Mouse (Mus musculus) heart, adult 11 months (tissue): ENCODE results near the gene Pkn3.
"Not testable (repeated sequence)": the region's sequence is repeated elsewhere in the genome, so short reads cannot be mapped to it uniquely, and the experiment has no call there.

Experiments used
- DNase-seq: peaks from one replicate; pipeline ENCODE4 v3.0.0; 2022

Gene Pkn3

DNA sequence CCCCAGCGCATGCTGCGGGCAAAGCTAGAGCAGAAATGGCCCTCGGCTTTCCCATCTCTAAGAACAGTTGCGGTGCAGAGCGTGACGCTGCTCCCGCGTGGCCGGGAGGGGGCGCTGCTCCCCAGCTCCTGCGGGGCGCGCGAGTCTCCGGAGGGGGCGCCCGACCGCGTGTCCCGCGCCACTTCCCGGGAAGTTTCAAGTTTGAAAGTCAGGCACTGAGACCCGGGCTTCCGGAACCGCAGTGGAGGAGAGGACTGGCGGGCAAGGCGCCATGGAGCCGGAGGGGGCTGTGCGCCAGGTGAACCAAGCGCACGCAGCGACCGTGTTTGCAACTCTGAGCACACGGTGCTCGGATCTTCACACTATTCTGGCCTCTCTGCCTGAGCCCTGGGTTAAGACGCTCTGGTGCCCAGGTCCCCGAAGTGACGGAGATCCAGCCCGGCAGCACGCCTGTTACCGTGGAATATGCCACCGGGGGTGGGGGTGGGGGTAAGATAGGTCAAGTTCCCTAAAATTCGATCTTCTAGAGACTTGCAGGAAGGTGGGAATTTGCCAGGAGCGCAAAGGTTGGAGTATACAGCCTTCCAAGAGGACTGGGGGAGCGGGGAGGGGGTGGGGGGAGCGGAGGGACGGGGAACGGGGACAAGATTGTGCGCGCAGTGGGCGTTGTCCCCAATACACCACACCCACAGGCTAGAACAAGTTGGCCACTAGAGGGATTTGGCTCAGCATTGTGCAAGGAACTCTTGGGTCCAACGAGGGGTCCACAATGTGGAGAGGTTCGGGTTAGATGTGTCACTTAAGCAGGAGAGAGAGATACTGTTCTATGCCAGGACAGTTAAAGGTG lies at the start of gene Pkn3:
Gene Pkn3, plus strand, starts transcription at position 183 of the 847 bp plus-strand sequence.
- DNase-seq, result peak; percentile 98

DNA sequence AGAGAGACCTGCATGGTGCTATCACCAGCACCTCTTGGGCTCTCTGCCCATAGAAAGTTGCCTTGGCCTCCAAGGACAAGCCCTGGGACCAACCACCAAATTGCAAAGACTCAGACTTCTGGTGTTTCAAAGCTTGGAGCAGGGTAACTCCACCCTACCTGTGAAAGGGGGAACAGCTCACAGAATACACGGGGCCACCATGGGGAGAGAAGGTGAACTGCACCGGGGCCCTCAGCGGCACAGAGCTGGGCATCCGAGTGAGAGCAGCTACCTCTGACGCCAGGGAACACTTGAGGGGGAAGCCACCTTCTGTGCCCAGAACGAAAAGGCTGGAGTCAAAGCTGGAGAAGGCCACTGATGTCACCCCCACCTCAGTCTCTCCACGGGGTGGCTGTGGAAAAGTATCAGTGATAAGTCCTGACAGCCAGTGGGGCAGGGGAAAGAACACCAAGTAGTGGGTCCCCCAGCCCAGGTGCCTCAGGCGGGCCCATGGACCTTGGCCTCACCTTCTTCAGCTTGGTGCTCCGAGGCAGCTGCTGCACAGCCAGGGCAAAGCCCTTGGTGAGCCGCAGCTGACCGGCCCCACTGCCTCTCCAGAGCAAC lies 45.1 kb upstream of the Pkn3 start:
- DNase-seq, result peak; percentile 90

DNA sequence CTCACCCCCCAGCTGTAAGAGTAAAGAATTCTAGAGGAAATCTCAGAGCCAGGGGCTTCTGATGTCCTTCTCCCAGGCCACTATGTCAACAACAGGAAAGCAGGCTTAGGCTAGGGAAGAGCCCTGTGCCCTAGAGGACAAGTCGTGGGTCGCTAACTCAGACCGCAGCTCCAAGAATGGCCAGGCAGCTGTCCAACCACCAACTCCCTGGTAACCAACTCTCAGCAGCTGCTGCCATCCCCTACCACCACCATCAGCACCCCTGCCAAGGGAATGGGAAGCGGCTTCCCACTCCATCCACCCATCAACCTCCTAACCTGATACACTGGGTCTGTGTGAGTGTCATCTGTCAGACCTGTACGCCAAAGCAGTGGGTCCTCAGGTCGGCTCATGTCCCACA lies 44.5 kb upstream of the Pkn3 start:
- peak; percentile 88 for DNase-seq

DNA sequence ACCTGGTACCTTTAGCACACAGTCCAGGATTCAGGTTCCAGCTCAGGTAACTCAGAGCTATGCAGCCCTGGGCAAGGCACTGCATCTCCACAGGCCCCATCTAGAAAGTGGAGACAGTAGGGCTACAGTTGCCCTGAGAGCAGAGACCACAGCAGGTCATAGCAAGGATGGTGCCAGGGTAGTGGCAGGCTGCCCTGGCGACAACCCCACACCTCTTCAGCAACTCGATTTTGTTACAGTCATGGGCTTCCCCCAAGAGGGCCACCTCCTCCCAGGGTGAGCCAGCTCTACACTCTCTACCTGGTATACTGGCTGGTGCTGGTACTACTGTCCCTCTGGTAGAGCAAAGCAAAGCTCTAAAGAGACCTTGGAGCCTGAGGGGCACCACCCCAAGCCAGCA lies 39.7 kb upstream of the Pkn3 start:
- no peak for DNase-seq

DNA sequence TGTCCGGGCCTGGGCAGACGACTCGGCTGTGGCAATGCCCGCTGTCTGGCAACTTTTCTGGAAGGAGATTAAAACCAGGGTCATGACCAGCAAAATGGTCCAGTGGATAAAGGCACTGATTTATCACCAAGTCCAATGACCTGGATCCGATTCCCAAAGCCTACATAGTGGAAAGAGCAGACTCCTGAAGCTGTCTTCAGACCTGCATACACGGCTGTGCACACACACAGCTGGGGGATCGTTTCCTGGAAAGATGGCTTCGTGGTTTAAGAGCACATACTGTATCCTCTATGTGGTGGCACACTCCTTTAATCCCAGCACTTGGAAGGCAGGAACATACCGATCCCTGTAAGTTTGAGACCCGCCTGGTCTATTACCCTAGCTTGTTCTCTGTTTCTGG lies 39.1 kb upstream of the Pkn3 start:
- DNase-seq, result no peak

DNA sequence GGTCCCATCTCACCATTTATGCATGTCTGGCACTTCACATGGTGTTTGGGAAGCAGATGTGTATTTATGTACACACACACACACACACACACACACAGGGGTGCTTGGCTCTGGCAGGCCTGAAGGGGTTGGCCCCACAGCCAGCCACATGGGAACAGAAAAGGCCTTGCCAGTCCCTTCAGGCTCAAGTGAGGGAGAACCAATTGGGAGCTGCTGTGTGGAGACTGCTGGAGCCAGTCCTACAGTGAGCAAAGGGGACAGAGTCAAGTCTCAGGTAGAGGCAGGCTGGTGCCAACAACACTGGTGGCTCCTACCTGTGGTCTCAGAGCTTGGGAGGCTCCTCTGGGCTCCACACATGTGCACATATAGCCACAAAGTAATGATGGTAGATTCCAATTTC lies 37.8 kb upstream of the Pkn3 start:
- no peak for DNase-seq

DNA sequence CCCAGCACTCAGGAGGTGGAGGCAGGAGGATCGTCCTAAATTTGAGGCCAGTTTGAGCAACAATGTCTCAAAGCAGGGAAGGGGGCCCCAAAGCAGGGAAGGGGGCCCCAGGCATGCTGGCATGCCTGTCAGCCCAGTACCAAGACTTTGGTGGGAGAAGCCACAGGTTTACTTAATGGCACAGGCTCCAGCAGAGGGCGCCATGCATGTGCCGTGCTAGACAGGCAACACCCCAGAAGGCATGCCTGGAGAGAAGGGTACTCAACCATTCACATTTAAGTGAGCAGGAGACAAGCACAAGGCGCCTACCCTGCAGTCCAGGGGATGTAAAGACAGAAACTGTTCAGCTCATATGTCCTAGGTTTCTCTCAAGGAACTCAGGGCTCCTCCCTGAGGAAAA lies 35.0 kb upstream of the Pkn3 start:
- DNase-seq, result peak; percentile 95

DNA sequence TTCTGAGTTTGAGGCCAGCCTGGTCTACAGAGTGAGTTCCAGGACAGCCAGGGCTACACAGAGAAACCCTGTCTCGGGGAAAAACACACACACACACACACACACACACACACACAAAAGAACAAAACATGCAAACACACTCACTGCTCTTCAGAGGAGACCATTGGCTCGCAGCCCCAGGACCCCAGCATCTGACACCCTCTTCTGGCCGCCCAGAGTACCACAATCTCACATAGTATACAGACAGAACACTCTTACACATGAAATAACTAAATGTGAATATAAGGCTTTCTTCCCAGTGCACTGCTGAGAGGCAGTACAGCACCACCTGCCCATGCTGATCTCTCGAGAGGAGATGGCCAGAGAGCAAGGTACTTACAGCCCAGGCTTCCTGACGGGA lies 32.9 kb upstream of the Pkn3 start:
- no peak for DNase-seq

DNA sequence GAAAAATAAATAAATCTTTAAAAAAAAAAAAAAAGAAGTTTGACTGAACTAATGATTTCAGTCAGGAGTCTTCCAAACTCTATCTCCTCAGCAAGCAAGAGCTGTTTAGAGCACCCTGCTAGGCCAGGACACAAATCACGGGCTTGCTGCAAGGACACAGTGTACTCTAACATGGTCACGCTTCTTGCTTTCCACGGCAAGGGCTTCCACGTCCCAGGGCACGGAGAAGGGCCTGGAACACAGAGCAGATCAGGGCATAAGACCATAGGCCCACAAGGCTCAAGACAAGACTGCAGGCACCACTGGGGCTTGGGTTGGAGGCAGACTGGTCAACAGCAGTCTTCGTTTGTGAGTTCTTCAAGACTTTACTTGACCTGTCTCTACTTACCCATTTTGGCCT lies 30.4 kb upstream of the Pkn3 start:
- DNase-seq, result peak; percentile 87

DNA sequence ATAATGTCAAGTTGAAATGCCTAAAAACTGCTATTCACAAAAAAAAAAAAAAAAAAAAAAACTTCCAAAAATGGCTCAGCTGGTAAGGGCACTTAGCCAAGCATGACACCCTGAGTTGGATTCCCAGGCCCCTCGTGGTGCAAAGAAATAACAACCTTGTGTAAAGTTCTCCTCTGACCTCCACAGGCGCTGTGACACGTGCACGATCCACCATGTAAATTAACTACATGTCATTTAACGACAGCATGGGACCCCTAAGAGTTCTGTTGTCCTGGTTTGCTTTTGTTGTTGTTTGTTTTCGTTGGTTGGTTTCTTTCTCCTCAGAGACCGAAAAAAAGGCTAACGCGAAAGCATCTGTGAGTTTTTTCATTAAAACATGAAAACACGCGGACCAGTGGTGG lies 29.4 kb upstream of the Pkn3 start:
- no peak for DNase-seq

DNA sequence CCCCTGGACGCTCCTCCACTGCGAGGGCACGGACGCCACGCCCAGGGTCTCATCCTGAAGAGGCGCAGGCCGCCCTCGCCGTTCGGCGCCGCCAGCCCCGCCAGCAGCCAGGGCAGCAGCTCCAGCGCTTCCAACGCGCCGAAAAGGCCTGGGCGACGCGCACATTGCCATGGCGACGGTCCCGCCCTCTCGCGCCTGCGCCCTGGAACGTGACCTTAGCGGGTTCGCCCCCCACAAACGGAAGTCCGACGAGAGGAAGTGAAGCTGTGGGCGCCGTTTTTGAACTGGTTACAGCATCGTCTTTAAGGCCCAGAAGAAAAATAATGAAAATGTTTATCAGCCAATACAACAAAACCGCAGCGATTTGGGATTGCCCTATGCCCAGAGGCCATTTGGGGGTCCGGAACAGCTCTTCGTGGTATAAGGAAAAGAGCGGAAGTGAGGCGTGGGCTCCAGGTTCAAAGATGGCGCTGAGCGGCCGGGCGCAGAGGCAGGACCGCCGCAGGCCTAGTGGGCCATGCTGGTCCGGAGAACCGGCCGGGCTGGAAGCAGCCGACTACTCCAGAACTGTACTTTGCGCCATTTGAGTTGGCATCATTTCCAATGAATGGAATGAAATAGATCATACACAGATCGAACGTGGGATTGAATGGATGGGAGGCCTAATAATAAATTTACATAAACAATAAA lies 28.6 kb upstream of the Pkn3 start, which contains the start of gene Wdr34:
Gene Wdr34, minus strand, starts transcription at position 183 of the 690 bp plus-strand sequence.
- peak; percentile 99 for DNase-seq

DNA sequence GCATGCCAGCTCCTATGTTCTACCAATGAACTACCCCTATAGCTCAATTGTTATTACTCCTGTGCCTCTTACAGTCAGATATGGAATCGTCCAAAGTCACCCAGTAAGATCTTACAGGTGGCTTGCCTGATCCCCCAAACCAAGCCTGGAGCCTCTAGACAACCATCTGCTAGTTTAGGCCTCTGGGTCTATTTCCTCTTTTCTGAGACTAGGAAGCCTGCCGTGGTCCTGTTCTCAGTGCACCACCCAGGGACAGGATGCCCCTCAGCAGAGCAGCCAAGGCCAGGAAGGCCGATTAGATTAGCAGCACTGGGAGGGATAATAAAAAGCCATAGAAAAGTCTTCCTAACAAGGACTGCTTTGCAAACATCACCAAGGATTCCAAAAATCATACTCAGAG lies 27.7 kb upstream of the Pkn3 start:
- DNase-seq, result no peak

DNA sequence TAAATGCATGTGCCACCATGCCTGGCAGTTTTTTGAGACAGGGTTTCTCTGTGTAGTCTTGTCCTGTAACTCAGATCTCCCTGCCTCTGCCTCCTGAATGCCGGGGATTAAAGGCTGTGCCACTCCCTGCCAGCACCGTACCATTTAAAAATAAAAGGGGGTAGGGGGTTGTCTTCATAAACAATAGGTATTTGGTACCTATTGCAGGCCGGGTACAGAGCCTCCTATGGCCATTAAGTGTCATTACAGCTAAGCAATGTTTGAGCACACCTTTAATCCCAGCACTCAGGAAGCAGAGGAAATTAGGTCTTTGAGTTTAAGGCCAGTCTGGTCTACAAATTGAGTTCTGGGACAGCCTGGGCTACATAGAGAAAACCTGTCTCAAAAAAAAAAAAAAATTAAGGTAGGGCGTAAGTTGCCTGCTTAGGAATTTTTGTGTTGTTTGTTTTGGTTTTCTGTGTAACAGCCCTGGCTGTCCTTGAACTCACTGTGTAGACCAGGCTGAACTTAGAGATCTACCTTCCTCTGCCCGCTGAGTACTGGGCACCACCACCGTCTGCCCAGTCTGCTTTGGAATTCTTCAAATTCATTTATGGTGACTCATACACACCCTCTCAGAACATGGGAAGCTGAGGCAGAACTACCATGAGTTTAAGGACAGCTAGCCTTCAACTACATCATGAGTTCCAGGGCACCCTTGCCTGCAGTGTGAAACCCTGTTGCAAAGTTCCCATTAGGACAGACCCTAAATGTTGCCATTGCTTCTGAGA lies 25.3 kb upstream of the Pkn3 start:
- no peak for DNase-seq

DNA sequence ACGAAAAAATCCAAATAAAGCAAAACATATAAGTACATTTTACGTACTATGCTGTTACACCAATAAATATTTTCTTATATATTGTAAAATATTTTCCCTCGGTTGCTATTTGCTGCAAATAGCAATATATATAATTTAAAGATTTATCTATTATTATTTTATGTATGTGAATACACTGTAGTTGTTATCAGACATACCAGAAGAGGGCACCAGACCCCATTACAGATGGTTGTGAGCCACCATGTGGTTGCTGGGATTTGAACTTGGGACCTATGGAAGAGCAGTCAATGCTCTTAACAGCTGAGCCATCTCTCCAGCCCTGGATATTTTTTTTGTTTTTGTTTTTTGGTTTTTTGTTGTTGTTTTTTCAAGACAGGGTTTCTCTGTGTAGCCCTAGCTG lies 22.2 kb upstream of the Pkn3 start:
- not testable (repeated sequence) for DNase-seq

DNA sequence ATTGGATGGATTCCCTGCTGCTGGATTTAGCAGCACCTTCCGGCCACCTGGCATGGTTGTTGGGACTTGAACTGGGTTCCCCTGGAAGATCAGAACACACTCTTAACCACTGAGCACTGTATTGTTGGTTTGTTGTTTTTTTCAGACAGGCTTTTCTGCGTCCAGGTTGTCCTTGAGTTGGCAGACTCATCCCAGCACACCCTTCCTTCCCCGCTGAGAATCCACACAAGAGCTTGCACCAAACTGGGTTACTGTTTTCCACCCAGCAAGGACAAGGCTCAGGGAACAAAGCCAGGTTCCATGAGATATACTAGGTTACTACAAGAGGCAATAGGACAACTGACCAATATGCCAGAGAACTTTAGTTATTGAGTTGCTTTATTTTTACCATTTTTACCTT lies 20.7 kb upstream of the Pkn3 start:
- DNase-seq, result no peak

DNA sequence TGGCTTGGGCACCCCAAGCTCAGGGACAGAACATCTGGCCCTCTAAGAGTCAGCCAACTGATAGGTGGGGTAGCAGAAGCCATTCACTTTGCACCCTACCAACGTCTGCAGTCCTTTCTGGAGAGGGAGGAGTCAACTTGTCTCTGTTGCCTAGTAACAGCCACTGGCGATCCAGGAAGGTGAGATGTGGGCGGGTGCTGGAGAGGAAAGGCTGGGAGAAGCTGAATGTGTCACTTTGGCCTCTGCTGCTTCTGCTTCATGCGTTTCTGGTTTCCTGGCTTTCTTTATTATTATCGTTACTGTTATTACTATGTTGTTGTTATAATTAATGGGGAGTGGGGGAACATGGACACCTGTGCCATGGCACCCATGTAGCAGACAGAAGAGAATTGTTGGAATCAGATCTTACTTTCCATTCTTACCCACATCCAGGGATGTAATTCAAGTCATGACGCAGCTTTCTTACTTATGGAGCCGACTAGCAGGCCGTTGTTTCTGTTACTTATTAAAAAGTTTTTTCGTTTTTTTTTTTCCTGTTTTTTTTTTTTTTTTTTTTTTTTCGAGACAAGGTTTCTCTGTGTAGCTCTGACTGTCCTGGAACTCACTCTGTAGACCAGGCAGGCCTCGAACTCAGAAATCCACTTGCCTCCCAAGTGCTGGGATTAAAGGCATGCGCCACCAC lies 20.1 kb upstream of the Pkn3 start, which contains the start of gene Set:
Gene Set, plus strand, starts transcription at position 156 of the 682 bp plus-strand sequence.
- DNase-seq, result no peak

DNA sequence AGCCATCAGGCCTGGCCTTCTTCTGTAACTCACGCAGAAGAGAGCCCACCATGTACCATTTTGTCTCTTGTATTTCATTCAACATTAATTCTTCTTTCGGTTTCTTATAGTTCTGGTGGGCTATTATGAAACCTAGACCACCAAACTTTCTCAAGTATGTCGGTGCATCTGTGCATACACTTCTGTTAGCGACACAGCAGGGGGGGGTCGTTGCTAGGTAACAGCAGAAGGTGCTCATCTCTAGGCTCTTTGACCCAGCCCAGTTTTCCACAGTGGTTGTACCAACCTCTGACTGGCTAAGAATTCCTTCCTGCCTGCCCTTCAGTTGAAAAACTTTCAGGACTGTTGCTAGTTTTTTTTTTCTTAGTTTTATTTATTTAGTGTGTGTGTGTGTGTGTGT lies 19.1 kb upstream of the Pkn3 start:
- DNase-seq, result no peak

DNA sequence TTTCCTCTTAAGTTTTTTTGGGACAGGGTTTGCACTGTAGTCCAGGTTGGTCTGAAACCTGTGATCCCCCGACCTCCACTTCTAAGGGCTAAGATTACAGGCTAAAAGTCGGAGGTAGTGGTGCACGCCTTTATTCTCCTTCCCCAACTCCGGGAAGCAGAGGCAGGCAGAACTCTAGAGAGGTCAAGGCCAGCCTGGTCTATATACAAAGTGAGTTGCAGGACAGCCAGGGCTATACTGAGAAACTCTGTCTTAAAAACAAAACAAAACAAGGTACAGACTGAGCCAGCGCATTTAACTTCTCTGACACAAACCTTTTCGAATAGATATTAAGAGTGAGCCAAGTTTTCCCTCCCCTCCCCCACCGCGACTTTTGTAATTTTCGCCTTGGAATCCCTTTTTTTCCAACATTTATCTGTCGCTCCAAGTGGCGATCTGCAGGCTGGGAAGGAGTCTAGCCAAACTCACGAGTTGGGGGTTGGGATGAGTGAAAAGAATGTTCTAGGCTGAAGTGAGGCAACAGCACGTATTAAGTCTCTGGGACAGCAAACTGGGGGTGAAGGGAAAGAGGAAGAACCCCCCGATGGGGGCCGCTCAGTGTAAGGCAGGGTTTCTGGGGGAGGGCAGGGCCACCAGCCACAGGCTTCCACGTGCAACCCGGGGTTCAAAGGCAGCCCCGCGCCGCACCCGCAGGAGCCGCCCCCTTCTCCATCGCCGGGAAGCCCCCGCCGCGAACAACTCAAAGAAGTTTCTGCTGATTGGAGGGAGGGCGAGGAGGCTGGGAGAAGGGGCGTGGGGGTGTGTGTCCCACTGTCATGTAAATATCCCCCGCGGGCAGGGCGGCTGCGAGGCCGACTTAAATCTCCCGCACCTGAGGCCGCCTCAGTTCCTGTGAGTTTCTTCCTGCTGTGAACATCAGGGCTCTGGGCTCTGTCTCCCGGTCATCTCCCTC lies 16.0 kb upstream of the Pkn3 start:
- peak; percentile 94 for DNase-seq

DNA sequence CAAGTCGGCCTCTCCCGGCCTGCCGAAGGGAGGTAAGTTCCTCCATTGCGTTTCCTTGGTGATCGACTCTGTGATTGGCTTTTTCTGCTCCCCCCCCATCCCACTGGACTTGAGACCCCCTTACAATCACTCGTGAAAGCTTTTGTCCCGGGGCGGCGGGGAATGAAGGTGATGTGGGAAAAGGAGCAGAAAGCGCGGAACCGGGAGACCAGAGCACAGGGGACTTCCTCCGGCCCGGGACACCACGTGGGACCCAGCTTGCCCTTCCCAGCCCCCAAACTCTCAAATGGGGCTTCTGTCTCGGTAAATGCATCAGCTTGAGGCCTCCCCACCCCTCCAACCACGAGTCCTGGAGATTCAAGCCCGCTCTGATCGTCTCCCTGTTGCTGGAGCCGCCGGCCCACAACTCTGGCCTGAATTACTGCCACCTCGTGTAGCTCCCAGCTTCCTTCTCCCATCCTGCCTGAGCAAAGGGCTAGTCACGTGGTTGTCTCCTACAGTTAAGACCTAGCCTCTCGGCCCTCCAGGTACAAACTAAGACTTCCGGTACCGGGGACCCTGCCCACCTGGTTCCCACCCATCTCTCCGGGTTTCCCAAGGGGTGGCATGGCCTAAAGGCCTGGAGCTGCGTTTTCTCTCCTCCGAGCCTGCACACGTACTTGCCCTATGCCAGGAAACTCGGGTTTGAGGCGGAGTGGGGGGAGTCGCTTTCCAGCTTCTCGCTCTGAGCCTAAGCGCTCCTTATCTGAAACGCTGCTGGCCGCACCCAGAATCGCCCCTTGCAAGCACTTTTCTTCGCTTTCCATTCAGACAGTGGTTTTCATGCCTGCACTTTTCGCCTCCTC lies 15.0 kb upstream of the Pkn3 start:
- peak; percentile 98 for DNase-seq

DNA sequence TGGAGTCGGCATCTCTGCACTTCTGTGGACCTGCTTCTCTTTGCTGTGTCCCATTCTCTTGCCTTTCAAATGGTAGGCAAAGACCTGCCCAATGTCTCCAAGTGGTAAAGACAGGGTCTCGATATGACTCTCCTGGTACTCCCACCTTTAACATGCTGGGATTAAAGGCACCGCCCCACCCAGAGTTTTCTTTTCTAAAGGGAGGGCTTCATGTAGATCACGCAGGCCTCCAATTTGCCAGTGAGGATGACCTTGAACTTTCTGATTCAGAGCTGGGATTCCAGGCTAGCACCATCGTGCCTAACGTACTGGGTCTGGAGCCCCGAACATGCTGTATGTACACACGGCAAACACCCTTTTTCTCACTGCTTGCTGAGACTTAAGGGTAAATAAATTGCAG lies 14.2 kb upstream of the Pkn3 start:
- peak; percentile 91 for DNase-seq
